27 mouse cellular contexts compared by ENCODE assay signal in the genomic region with DNA sequence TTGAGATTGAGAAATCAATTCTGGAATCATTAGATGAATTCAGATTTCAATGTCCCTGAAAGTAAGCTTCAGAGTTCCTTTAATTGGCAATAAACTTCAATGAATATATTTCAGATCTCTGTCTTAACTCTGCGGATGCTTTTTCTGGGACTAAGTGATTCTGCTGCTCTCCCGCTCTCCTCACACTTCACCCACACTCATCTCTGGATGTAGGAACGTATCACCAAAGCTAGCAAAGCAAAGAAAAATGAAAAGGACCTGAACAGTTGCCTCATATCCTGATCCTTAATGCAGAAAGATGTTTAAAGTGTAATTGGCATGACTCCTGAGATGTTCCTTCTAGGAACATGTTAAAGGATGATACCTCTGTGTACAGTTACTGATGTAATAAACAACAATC.
DNase-seq lines count a peak whose midpoint lies in the region; ATAC-seq and TF ChIP-seq lines count a peak whose summit lies in the region.
"Had no signal": no experiment of that assay in that cellular context is flagged by ENCODE, and none has a peak within 500 bp of the region (broad histone marks: within the 10 kb centered on the region; RNA-seq: fewer than 3 reads in every experiment).

No protein-coding gene starts in this region.

- no peak overlapping the region for H3K4me3 ChIP-seq in left cerebral cortex, adult 2 months
- H3K4me3 ChIP-seq: embryonic facial prominence, embryonic 13.5 days; embryonic facial prominence, embryonic 15.5 days; erythroblast, embryonic 14.5 days; forebrain, embryonic 10.5 days; forebrain, embryonic 12.5 days had no signal

- intact Hi-C loops in left cerebral cortex, adult 2 months (cut with DNase I): loop anchor here (2.0 kb wide), 1 partner anchor 315 kb away; no protein-coding TSS in a partner anchor
- intact Hi-C loops in left cerebral cortex, postnatal 36 days (cut with DNase I): no loop called here
- intact Hi-C loops in heart, postnatal 10 days (cut with DNase I): no loop called here

- TF ChIP-seq CTCF in left cerebral cortex, adult 2 months (IDR thresholded peaks at IDR 0.05): no peak

- DNase-seq in frontal cortex, postnatal 25 days (ENCODE audit: low spot score in 2 of 2): no peak
- DNase-seq in left cerebral cortex, adult 2 months (ENCODE audit: extremely low spot score in 1 of 2, low spot score in 2 of 2): no peak
- no peak for DNase-seq in left cerebral cortex, postnatal 36 days (ENCODE audit: low spot score in 2 of 2)
- peak; percentile 32 to 68 for DNase-seq in right cerebral cortex, postnatal 36 days (ENCODE audit: low spot score in 2 of 2)
- DNase-seq in right cerebral cortex, postnatal 10 days (ENCODE audit: low spot score in 2 of 2): no peak
- DNase-seq in heart, postnatal 10 days: no peak
- DNase-seq: adrenal gland, adult 8-10 months; adrenal gland, postnatal 14 days; adrenal gland, postnatal 36 days; B cell, adult 2 months; cerebellum, adult 11 months; cerebellum, adult 18-20 months; cerebellum, adult 8-10 months; cerebellum, adult 9-11 months; cerebellum, postnatal 14 days; cerebellum, postnatal 36 days; embryo, embryonic 11 days had no signal

- peak overlapping the region; percentile 72 for H3K27ac ChIP-seq in left cerebral cortex, adult 2 months
- H3K27ac ChIP-seq: embryonic facial prominence, embryonic 13.5 days; embryonic facial prominence, embryonic 15.5 days; forebrain, embryonic 10.5 days; forebrain, embryonic 12.5 days had no signal

- ATAC-seq in frontal cortex, adult (ENCODE audit: low TSS enrichment): peak; percentile 99
- ATAC-seq: activated CD4-positive, CD25-positive, alpha-beta regulatory T cell, adult 4 months; CD4-positive, CD25-positive, alpha-beta regulatory T cell, adult 4 months; forebrain, embryonic 14.5 days; Patski had no signal

Comparison
In these comparisons a context has a peak if more than half of its experiments do, and no peak if none do; other contexts are left out.
1. DNase-seq: peak in right cerebral cortex, postnatal 36 days (2 of 2); none in frontal cortex, postnatal 25 days (0 of 2), left cerebral cortex, adult 2 months (0 of 2), left cerebral cortex, postnatal 36 days (0 of 2), right cerebral cortex, postnatal 10 days (0 of 2) and heart, postnatal 10 days (0 of 2).